Mouse (Mus musculus) kidney, embryonic 16.5 days (tissue): ENCODE data around the gene Ntrk3. TPM values are rescaled to one million over a fixed set of nuclear protein-coding genes. Genes with fewer than 3 reads are reported as not detected.

ENCODE experiments used
- ATAC-seq: fragments of 200-750 bp; cut with Nextera tagmentation; 2 replicates; pipeline ENCODE4 v1.8.0; 2017; ENCODE audit warnings: moderate TSS enrichment; ENCODE audit not compliant: low FRiP score, low TSS enrichment
- H3K27ac ChIP-seq: fragments of 300-500 bp; sonication (generic); 2 replicates; pipeline ENCODE4 v1.5.1; 2014; ENCODE audit warnings: low read length
- H3K27me3 ChIP-seq: fragments of 300-500 bp; sonication (generic); 2 replicates; pipeline ENCODE4 v1.6.1; 2014; ENCODE audit warnings: low read length, control low read depth, mixed read lengths; ENCODE audit not compliant: insufficient read depth
- H3K36me3 ChIP-seq: fragments of 300-500 bp; sonication (generic); 2 replicates; pipeline ENCODE4 v1.6.1; 2014; ENCODE audit warnings: low read length, control low read depth, mixed read lengths; ENCODE audit not compliant: insufficient read depth
- H3K4me1 ChIP-seq: fragments of 300-500 bp; sonication (generic); 2 replicates; pipeline ENCODE4 v1.6.1; 2014; ENCODE audit warnings: low read length, control low read depth, mixed read lengths; ENCODE audit not compliant: insufficient read depth
- H3K4me2 ChIP-seq: fragments of 300-500 bp; sonication (generic); replicated peaks from 2 replicates; pipeline ENCODE4 v1.6.1; 2014; ENCODE audit warnings: low read depth, low read length
- H3K4me3 ChIP-seq: fragments of 300-500 bp; sonication (generic); 2 replicates; pipeline ENCODE4 v1.5.1; 2014; ENCODE audit warnings: mild to moderate bottlenecking, low read length
- H3K9ac ChIP-seq: fragments of 300-500 bp; sonication (generic); replicated peaks from 2 replicates; pipeline ENCODE4 v1.6.1; 2014; ENCODE audit warnings: low read length
- H3K9me3 ChIP-seq: fragments of 300-500 bp; sonication (generic); 2 replicates; pipeline ENCODE4 v1.6.1; 2016; ENCODE audit warnings: low read length, control low read depth
- WGBS: fragments of 180-500 bp; shearing (Covaris S2); extraction: QIAGEN DNeasy Blood & Tissue Kit; methylation state at CpG from one replicate; pipeline ENCODE4 v1.1.7; 2014; 5-methylcytosine and 5-hydroxymethylcytosine counted together
- polyA plus RNA-seq: library from polyadenylated mRNA; unstranded; fragments of >200 nt; fragmentation: Nextera tagmentation; extraction: Ambion mirVana; gene quantifications from 2 replicates; pipeline ENCODE4 v1.2.1, GENCODE M21; 2015

The Ntrk3 gene
- polyA plus RNA-seq, 1 experiment from 2014 or later: 2.8 TPM

GRCm38 (mm10) chr7:78720989-78721816 is 16.6 kb downstream of the Ntrk3 start:
- no peaks in the 10 kb centered on the region for H3K36me3 ChIP-seq
- H3K4me1 ChIP-seq: no peaks in the 10 kb centered on the region
- H3K27me3 ChIP-seq: no peaks in the 10 kb centered on the region
- H3K9me3 ChIP-seq: no peaks in the 10 kb centered on the region
- no peak overlapping the region for H3K27ac ChIP-seq
- H3K4me3 ChIP-seq: no peak overlapping the region
- 75% methylated on average over 9 of the region's 9 CpGs for WGBS
- no peak for ATAC-seq
- no peak overlapping the region for H3K4me2 ChIP-seq
- H3K9ac ChIP-seq: no peak overlapping the region

GRCm38 (mm10) chr7:78719795-78720460 is 17.9 kb downstream of the Ntrk3 start:
- Histone ChIP-seq H3K27me3 (no peaks in the 10 kb centered on the region), H3K4me1 (no peaks in the 10 kb centered on the region), H3K9me3 (no peaks in the 10 kb centered on the region), H3K4me2 (no peak overlapping the region), H3K27ac (no peak overlapping the region), H3K36me3 (no peaks in the 10 kb centered on the region), H3K9ac (no peak overlapping the region), H3K4me3 (no peak overlapping the region)
- no peak for ATAC-seq
- 80% methylated on average over 7 of the region's 7 CpGs for WGBS

- no peaks in the 10 kb centered on the region for H3K36me3 ChIP-seq
- WGBS: 62% methylated on average over 3 of the region's 5 CpGs
- H3K4me2 ChIP-seq: no peak overlapping the region
- no peaks in the 10 kb centered on the region for H3K4me1 ChIP-seq
- ATAC-seq: no peak
- no peaks in the 10 kb centered on the region for H3K27me3 ChIP-seq
- no peak overlapping the region for H3K27ac ChIP-seq
- H3K9me3 ChIP-seq: no peaks in the 10 kb centered on the region
- no peak overlapping the region for H3K9ac ChIP-seq
- no peak overlapping the region for H3K4me3 ChIP-seq
Measured at GRCm38 (mm10) chr7:78719117-78719516, 18.7 kb downstream of the Ntrk3 start.

GRCm38 (mm10) chr7:78718191-78718609 is 19.6 kb downstream of the Ntrk3 start:
- Histone ChIP-seq H3K27ac (no peak overlapping the region), H3K4me3 (no peak overlapping the region), H3K4me2 (no peak overlapping the region), H3K36me3 (no peaks in the 10 kb centered on the region), H3K9ac (no peak overlapping the region), H3K4me1 (no peaks in the 10 kb centered on the region), H3K27me3 (no peaks in the 10 kb centered on the region), H3K9me3 (no peaks in the 10 kb centered on the region)
- 67% methylated on average over 8 of the region's 8 CpGs for WGBS
- ATAC-seq: no peak; the same call in 1 of the 2 replicates

- ATAC-seq: no peak
- H3K36me3 ChIP-seq: no peaks in the 10 kb centered on the region
- no peaks in the 10 kb centered on the region for H3K9me3 ChIP-seq
- no peaks in the 10 kb centered on the region for H3K27me3 ChIP-seq
- no peak overlapping the region for H3K4me2 ChIP-seq
- WGBS: 71% methylated on average over 7 of the region's 7 CpGs
- H3K9ac ChIP-seq: no peak overlapping the region
- H3K4me1 ChIP-seq: no peaks in the 10 kb centered on the region
- H3K27ac ChIP-seq: no peak overlapping the region
- no peak overlapping the region for H3K4me3 ChIP-seq
Measured at GRCm38 (mm10) chr7:78707708-78708107, 30.1 kb downstream of the Ntrk3 start.

- H3K4me3 ChIP-seq: no peak overlapping the region
- H3K27ac ChIP-seq: no peak overlapping the region
- no peaks in the 10 kb centered on the region for H3K9me3 ChIP-seq
- 80% methylated on average over 3 of the region's 3 CpGs for WGBS
- H3K4me2 ChIP-seq: no peak overlapping the region
- H3K4me1 ChIP-seq: no peaks in the 10 kb centered on the region
- H3K9ac ChIP-seq: no peak overlapping the region
- ATAC-seq: no peak
- H3K36me3 ChIP-seq: no peaks in the 10 kb centered on the region
- H3K27me3 ChIP-seq: no peaks in the 10 kb centered on the region
Measured at GRCm38 (mm10) chr7:78707122-78707521, 30.7 kb downstream of the Ntrk3 start.

GRCm38 (mm10) chr7:78702676-78703075 is 35.1 kb downstream of the Ntrk3 start:
- Histone ChIP-seq H3K36me3 (no peaks in the 10 kb centered on the region), H3K4me2 (no peak overlapping the region), H3K27me3 (no peaks in the 10 kb centered on the region), H3K9ac (no peak overlapping the region), H3K4me3 (no peak overlapping the region), H3K4me1 (no peaks in the 10 kb centered on the region), H3K27ac (no peak overlapping the region), H3K9me3 (no peaks in the 10 kb centered on the region)
- 62% methylated on average over 6 of the region's 6 CpGs for WGBS
- ATAC-seq: no peak

- Histone ChIP-seq H3K9me3 (no peaks in the 10 kb centered on the region), H3K36me3 (no peaks in the 10 kb centered on the region), H3K9ac (no peak overlapping the region), H3K4me1 (no peaks in the 10 kb centered on the region), H3K4me2 (no peak overlapping the region), H3K27me3 (no peaks in the 10 kb centered on the region), H3K27ac (no peak overlapping the region), H3K4me3 (no peak overlapping the region)
- 88% methylated on average over 3 of the region's 3 CpGs for WGBS
- ATAC-seq: no peak
Measured at GRCm38 (mm10) chr7:78695200-78695599, 42.6 kb downstream of the Ntrk3 start.

- no peak for ATAC-seq
- Histone ChIP-seq H3K27me3 (no peaks in the 10 kb centered on the region), H3K4me3 (no peak overlapping the region), H3K4me1 (no peaks in the 10 kb centered on the region), H3K4me2 (no peak overlapping the region), H3K9ac (no peak overlapping the region), H3K27ac (no peak overlapping the region), H3K9me3 (no peaks in the 10 kb centered on the region), H3K36me3 (no peaks in the 10 kb centered on the region)
- 48% methylated on average over 1 of the region's 1 CpGs for WGBS
Measured at GRCm38 (mm10) chr7:78693148-78693547, 44.7 kb downstream of the Ntrk3 start.

- H3K4me3 ChIP-seq: no peak overlapping the region
- ATAC-seq: no peak
- no peaks in the 10 kb centered on the region for H3K27me3 ChIP-seq
- no peaks in the 10 kb centered on the region for H3K36me3 ChIP-seq
- no peak overlapping the region for H3K27ac ChIP-seq
- no peak overlapping the region for H3K9ac ChIP-seq
- H3K4me1 ChIP-seq: no peaks in the 10 kb centered on the region
- H3K4me2 ChIP-seq: no peak overlapping the region
- H3K9me3 ChIP-seq: no peaks in the 10 kb centered on the region
- WGBS: 33% methylated on average over 3 of the region's 3 CpGs
Measured at GRCm38 (mm10) chr7:78690956-78691355, 46.9 kb downstream of the Ntrk3 start.
